Mouse (Mus musculus) embryonic facial prominence, embryonic 14.5 days (tissue): Measurements from ENCODE around the gene Enah. TPM values are rescaled to one million over a fixed set of nuclear protein-coding genes. Genes with fewer than 3 reads are reported as not detected.

Experiments
- ATAC-seq: fragments of 200-750 bp; cut with Nextera tagmentation; 2 replicates; pipeline ENCODE4 v1.8.0; 2017; ENCODE audit warnings: low read depth, moderate number of reproducible peaks, moderate TSS enrichment
- DNase-seq: peaks from one replicate; pipeline ENCODE4 v3.0.0-alpha.2; 2015; ENCODE audit warnings: low spot score
- H3K27ac ChIP-seq: fragments of 300-500 bp; sonication (generic); replicated peaks from 2 replicates; pipeline ENCODE4 v1.5.1; 2014; ENCODE audit warnings: low read depth, mild to moderate bottlenecking, low read length, moderate library complexity
- H3K27me3 ChIP-seq: fragments of 300-500 bp; sonication (generic); replicated peaks from 2 replicates; pipeline ENCODE4 v1.6.1; 2014; ENCODE audit warnings: low read length; ENCODE audit not compliant: control insufficient read depth, insufficient read depth
- H3K36me3 ChIP-seq: fragments of 300-500 bp; sonication (generic); 2 replicates; pipeline ENCODE4 v1.6.1; 2014; ENCODE audit warnings: low read length, mixed read lengths; ENCODE audit not compliant: control insufficient read depth, insufficient read depth
- H3K4me1 ChIP-seq: fragments of 300-500 bp; sonication (generic); 2 replicates; pipeline ENCODE4 v1.6.1; 2014; ENCODE audit warnings: antibody characterized with exemption, low read length; ENCODE audit not compliant: control insufficient read depth, insufficient read depth
- H3K4me2 ChIP-seq: fragments of 300-500 bp; sonication (generic); 2 replicates; pipeline ENCODE4 v1.6.1; 2014; ENCODE audit warnings: low read depth, mild to moderate bottlenecking, low read length, moderate library complexity, mixed read lengths
- H3K4me3 ChIP-seq: fragments of 300-500 bp; sonication (generic); 2 replicates; pipeline ENCODE4 v1.5.1; 2014; ENCODE audit warnings: low read depth, mild to moderate bottlenecking, low read length
- H3K9ac ChIP-seq: fragments of 300-500 bp; sonication (generic); 2 replicates; pipeline ENCODE4 v1.6.1; 2014; ENCODE audit warnings: low read depth, mild to moderate bottlenecking, low read length, moderate library complexity, mixed read lengths
- H3K9me3 ChIP-seq: fragments of 300-500 bp; sonication (generic); 2 replicates; pipeline ENCODE4 v1.6.1; 2016; ENCODE audit warnings: low read length; ENCODE audit not compliant: control insufficient read depth
- WGBS: fragments of 180-500 bp; shearing (Covaris S2); extraction: QIAGEN DNeasy Blood & Tissue Kit; methylation state at CpG from one replicate; pipeline ENCODE4 v1.1.7; 2014; 5-methylcytosine and 5-hydroxymethylcytosine counted together
- polyA plus RNA-seq: library from polyadenylated mRNA; unstranded; fragments of >200 nt; fragmentation: Nextera tagmentation; extraction: Ambion mirVana; gene quantifications from 2 replicates; pipeline ENCODE4 v1.2.1, GENCODE M21; 2014

Enah gene
- 23.7 and 27.6 TPM in 2 replicates for polyA plus RNA-seq

GRCm38 (mm10) chr1:182019926-182020801, at the start of gene Enah:
TSS of gene Enah (minus strand) at chr1:182019990.
- Histone ChIP-seq H3K9ac (peak within 1 kb of the TSS; percentile 97), H3K36me3 (no peaks in the 10 kb centered on the region), H3K4me2 (peak within 1 kb of the TSS; percentile 84), H3K9me3 (no peaks in the 10 kb centered on the region), H3K27me3 (no peaks in the 10 kb centered on the region), H3K4me1 (peaks cover 14% of the 10 kb centered on the region), H3K27ac (peak within 1 kb of the TSS; percentile 94), H3K4me3 (peak within 1 kb of the TSS; percentile 93)
- DNase-seq, result peak; percentile 90
- peak; percentile 81 for ATAC-seq
- whole genome bisulfite sequencing, result under 1% methylated on average over 33 of the region's 109 CpGs

- H3K9ac ChIP-seq, result no peak overlapping the region
- H3K27me3 ChIP-seq, result no peaks in the 10 kb centered on the region
- ATAC-seq, result no peak
- H3K27ac ChIP-seq, result no peak overlapping the region
- no peaks in the 10 kb centered on the region for H3K36me3 ChIP-seq
- H3K4me3 ChIP-seq, result no peak overlapping the region
- 76% methylated on average over 7 of the region's 7 CpGs for WGBS
- H3K9me3 ChIP-seq, result no peaks in the 10 kb centered on the region
- no peaks in the 10 kb centered on the region for H3K4me1 ChIP-seq
- no peak overlapping the region for H3K4me2 ChIP-seq
- no peak for DNase-seq
These were observed 48.3 kb upstream of the Enah start for GRCm38 (mm10) chr1:182068136-182068535.

GRCm38 (mm10) chr1:182066527-182067465, 47.0 kb upstream of the Enah start:
- ATAC-seq (no peak), DNase-seq (peak; percentile 66)
- no peaks in the 10 kb centered on the region for H3K9me3 ChIP-seq
- no peak overlapping the region for H3K9ac ChIP-seq
- H3K4me2 ChIP-seq, result no peak overlapping the region
- H3K27me3 ChIP-seq, result no peaks in the 10 kb centered on the region
- H3K4me3 ChIP-seq, result no peak overlapping the region
- no peaks in the 10 kb centered on the region for H3K36me3 ChIP-seq
- H3K4me1 ChIP-seq, result no peaks in the 10 kb centered on the region
- H3K27ac ChIP-seq, result no peak overlapping the region
- WGBS, result 63% methylated on average over 9 of the region's 9 CpGs

GRCm38 (mm10) chr1:182063716-182064115, 43.9 kb upstream of the Enah start:
- H3K4me2 ChIP-seq, result no peak overlapping the region
- no peaks in the 10 kb centered on the region for H3K9me3 ChIP-seq
- H3K4me1 ChIP-seq, result no peaks in the 10 kb centered on the region
- no peaks in the 10 kb centered on the region for H3K27me3 ChIP-seq
- no peak overlapping the region for H3K4me3 ChIP-seq
- no peak overlapping the region for H3K27ac ChIP-seq
- no peak for DNase-seq
- ATAC-seq, result no peak
- no peaks in the 10 kb centered on the region for H3K36me3 ChIP-seq
- H3K9ac ChIP-seq, result no peak overlapping the region
- 58% methylated on average over 8 of the region's 8 CpGs for WGBS

GRCm38 (mm10) chr1:182062801-182063200, 43.0 kb upstream of the Enah start:
- Histone ChIP-seq H3K27ac (no peak overlapping the region), H3K4me1 (peaks cover 6% of the 10 kb centered on the region), H3K9me3 (no peaks in the 10 kb centered on the region), H3K9ac (no peak overlapping the region), H3K4me3 (no peak overlapping the region), H3K27me3 (no peaks in the 10 kb centered on the region), H3K36me3 (no peaks in the 10 kb centered on the region), H3K4me2 (no peak overlapping the region)
- ATAC-seq, result no peak
- WGBS, result 95% methylated on average over 8 of the region's 8 CpGs
- DNase-seq, result no peak

GRCm38 (mm10) chr1:182061203-182061602, 41.4 kb upstream of the Enah start:
- H3K4me1 ChIP-seq, result peaks cover 7% of the 10 kb centered on the region
- no peak overlapping the region for H3K4me2 ChIP-seq
- no peaks in the 10 kb centered on the region for H3K9me3 ChIP-seq
- H3K4me3 ChIP-seq, result no peak overlapping the region
- DNase-seq (no peak), ATAC-seq (no peak)
- 75% methylated on average over 4 of the region's 4 CpGs for WGBS
- H3K27ac ChIP-seq, result no peak overlapping the region
- no peak overlapping the region for H3K9ac ChIP-seq
- H3K36me3 ChIP-seq, result no peaks in the 10 kb centered on the region
- no peaks in the 10 kb centered on the region for H3K27me3 ChIP-seq

- Histone ChIP-seq H3K9ac (no peak overlapping the region), H3K27ac (no peak overlapping the region), H3K9me3 (no peaks in the 10 kb centered on the region), H3K36me3 (no peaks in the 10 kb centered on the region), H3K4me2 (no peak overlapping the region), H3K4me1 (peaks cover 11% of the 10 kb centered on the region), H3K27me3 (no peaks in the 10 kb centered on the region), H3K4me3 (no peak overlapping the region)
- WGBS, result 78% methylated on average over 5 of the region's 5 CpGs
- ATAC-seq (no peak), DNase-seq (no peak)
These were observed 40.0 kb upstream of the Enah start for GRCm38 (mm10) chr1:182059806-182060205.

- H3K4me1 ChIP-seq, result peaks cover 15% of the 10 kb centered on the region
- no peak overlapping the region for H3K9ac ChIP-seq
- DNase-seq (no peak), ATAC-seq (no peak)
- H3K9me3 ChIP-seq, result no peaks in the 10 kb centered on the region
- no peak overlapping the region for H3K4me3 ChIP-seq
- H3K27me3 ChIP-seq, result no peaks in the 10 kb centered on the region
- no peaks in the 10 kb centered on the region for H3K36me3 ChIP-seq
- H3K4me2 ChIP-seq, result no peak overlapping the region
- no peak overlapping the region for H3K27ac ChIP-seq
- 60% methylated on average over 6 of the region's 6 CpGs for WGBS
These were observed 38.2 kb upstream of the Enah start for GRCm38 (mm10) chr1:182057998-182058397.
